Mouse (Mus musculus) small intestine, adult 2 months (tissue): ENCODE measurements around the gene Prtg. TPM values are rescaled to one million over a fixed set of nuclear protein-coding genes. Genes with fewer than 3 reads are reported as not detected.

ENCODE experiments used
- H3K27ac ChIP-seq: fragments of 200-500 bp; 2 replicates; pipeline ENCODE4 v1.5.1; 2012; ENCODE audit warnings: low read depth, low read length, control low read depth, inconsistent platforms; ENCODE audit not compliant: insufficient read depth
- H3K27me3 ChIP-seq: fragments of 200-500 bp; 2 replicates; pipeline ENCODE4 v1.6.1; 2012; ENCODE audit warnings: mild to moderate bottlenecking, moderate library complexity, low read length, inconsistent platforms; ENCODE audit not compliant: control insufficient read depth, insufficient read depth
- H3K36me3 ChIP-seq: fragments of 200-500 bp; 2 replicates; pipeline ENCODE4 v1.6.1; 2012; ENCODE audit warnings: mild to moderate bottlenecking, low read length, control low read depth, inconsistent platforms; ENCODE audit not compliant: control insufficient read depth, insufficient read depth
- H3K4me1 ChIP-seq: fragments of 200-500 bp; 2 replicates; pipeline ENCODE4 v1.6.1; 2012; ENCODE audit warnings: low read length, inconsistent platforms, mixed read lengths; ENCODE audit not compliant: control insufficient read depth, insufficient read depth, insufficient read length
- H3K4me3 ChIP-seq: fragments of 200-500 bp; 2 replicates; pipeline ENCODE4 v1.5.1; 2012; ENCODE audit warnings: low read depth, mild to moderate bottlenecking, control low read depth, inconsistent platforms, low read length, moderate library complexity
- CTCF ChIP-seq: fragments of 200-500 bp; IDR thresholded peaks from 2 replicates; pipeline ENCODE4 v1.5.1; 2012; ENCODE audit warnings: low read depth, mild to moderate bottlenecking, control low read depth, inconsistent platforms, low read length, moderate library complexity, mixed read lengths; ENCODE audit not compliant: insufficient replicate concordance, insufficient read length; ENCODE audit errors: extremely low read depth
- POLR2A ChIP-seq: fragments of 200-500 bp; IDR thresholded peaks from 2 replicates; pipeline ENCODE4 v1.6.1; 2012; ENCODE audit warnings: low read depth, mild to moderate bottlenecking, control low read depth, inconsistent platforms, low read length, moderate library complexity
- WGBS: fragments of 180-500 bp; shearing (Covaris S2); methylation state at CpG from one replicate; pipeline ENCODE4 v1.1.7; 2018; 5-methylcytosine and 5-hydroxymethylcytosine counted together
- polyA plus RNA-seq: library from polyadenylated mRNA; depleted of rRNA; stranded (reverse); fragments of >200 nt; gene quantifications from 2 replicates; pipeline ENCODE4 v1.2.3, GENCODE M21; 2012

Prtg gene
- polyA plus RNA-seq, 1 experiment = 0.01 TPM

DNA sequence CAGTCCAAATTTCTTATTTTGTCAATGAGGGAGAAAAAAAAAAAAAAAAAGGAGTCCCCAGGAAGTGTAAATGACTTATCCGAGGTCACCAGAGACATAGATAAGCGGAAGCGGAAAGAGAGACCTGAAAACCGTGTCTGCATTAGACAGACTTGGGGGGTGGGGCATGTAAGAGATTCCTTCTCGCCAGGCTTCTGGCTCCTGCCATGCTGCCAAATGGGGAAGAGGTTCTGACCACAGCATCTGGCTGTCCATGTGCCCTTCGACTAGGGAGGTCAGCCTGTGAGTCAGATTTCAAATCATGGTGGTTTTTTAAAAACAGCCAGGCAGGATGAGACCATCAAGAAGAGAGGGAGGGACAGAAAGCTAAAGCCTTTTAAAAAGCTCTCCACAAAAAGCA, 15.0 kb upstream of the Prtg start:
- no peak overlapping the region for H3K4me3 ChIP-seq
- WGBS = 29% methylated on average over 6 of the region's 6 CpGs
- no peak overlapping the region for H3K27ac ChIP-seq
- H3K36me3 ChIP-seq = no peaks in the 10 kb centered on the region
- no peaks in the 10 kb centered on the region for H3K27me3 ChIP-seq
- H3K4me1 ChIP-seq = no peaks in the 10 kb centered on the region; the same call in 1 of the 2 replicates
- TF ChIP-seq POLR2A (no peak), CTCF (no peak)

DNA sequence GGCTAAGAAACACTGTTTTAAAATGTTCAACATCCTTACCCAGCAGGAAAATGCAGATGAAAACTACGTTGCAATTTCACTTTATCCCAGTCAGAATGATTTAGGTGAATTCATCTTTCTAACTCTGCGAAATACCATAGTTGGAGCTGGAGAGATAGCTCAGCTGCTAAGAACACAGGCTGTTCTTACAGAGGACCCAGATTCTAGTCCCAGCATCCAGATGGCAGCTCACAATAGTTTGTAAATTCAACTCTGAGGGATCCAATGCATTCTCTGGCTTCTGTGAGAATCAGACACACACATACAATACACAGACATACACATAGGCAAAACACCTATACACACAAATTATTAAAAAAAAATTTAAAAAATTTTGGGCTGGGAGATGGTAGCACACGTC, 11.4 kb upstream of the Prtg start:
- TF ChIP-seq POLR2A (no peak), CTCF (no peak)
- Histone ChIP-seq H3K27ac (no peak overlapping the region), H3K4me3 (no peak overlapping the region), H3K4me1 (no peaks in the 10 kb centered on the region; the same call in none of the 2 replicates), H3K27me3 (no peaks in the 10 kb centered on the region), H3K36me3 (no peaks in the 10 kb centered on the region)
- WGBS = 73% methylated on average over 3 of the region's 3 CpGs

DNA sequence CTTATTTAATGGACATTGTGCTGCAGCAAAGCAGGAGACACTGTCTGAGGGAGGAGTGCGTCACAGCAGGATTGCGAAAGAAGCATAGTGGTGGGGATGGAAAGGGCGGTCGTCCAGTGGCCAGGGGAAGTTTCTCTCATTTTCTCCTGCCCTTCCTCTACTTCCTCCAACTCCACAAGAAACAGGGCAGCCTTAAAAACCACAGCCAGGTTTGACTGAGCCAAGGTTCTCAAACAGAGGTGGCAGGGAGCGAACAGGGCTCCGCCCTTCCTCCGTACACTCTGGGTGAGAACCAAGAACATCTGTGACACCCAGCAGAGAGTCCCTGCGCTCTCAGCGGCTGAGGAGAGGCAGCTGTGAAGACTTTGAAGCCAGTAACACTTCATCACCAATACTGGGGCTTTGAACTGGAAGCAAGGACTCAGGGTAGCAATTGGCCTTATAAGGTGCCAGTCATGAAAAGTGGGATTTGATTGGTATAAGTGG, 9.5 kb upstream of the Prtg start:
- TF ChIP-seq CTCF (no peak), POLR2A (no peak)
- H3K27ac ChIP-seq = no peak overlapping the region
- H3K4me1 ChIP-seq = no peaks in the 10 kb centered on the region; the same call in 1 of the 2 replicates
- 29% methylated on average over 9 of the region's 9 CpGs for WGBS
- H3K4me3 ChIP-seq = 0 out of 2 replicates have a peak overlapping the region, but pooled peaks have one; percentile 1
- H3K36me3 ChIP-seq = no peaks in the 10 kb centered on the region
- no peaks in the 10 kb centered on the region for H3K27me3 ChIP-seq

DNA sequence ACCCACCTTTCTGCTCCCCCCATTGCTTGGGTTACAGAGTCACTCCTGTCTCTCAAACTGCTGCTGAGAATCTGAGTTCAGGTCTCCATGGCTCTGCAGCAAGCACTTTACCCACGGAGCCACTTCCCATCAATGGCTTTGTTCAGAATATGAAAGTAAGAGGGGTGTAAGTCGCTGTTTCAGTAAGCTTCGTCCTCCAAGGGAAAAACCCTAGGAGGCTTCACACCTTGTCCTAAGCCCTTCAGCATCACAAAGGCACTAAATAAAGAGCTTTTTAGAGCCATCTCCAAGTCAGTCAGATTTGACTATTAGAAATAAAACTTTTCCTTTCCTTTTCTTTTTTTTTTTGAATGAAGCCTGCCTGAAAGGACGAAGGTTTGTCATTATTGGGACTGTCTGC, 3.4 kb upstream of the Prtg start:
- no peak overlapping the region for H3K27ac ChIP-seq
- H3K4me1 ChIP-seq = no peaks in the 10 kb centered on the region; the same call in 1 of the 2 replicates
- no peaks in the 10 kb centered on the region for H3K36me3 ChIP-seq
- TF ChIP-seq POLR2A (no peak), CTCF (no peak)
- H3K4me3 ChIP-seq = no peak overlapping the region
- peaks cover 21% of the 10 kb centered on the region for H3K27me3 ChIP-seq
- WGBS = 54% methylated on average over 4 of the region's 4 CpGs

DNA sequence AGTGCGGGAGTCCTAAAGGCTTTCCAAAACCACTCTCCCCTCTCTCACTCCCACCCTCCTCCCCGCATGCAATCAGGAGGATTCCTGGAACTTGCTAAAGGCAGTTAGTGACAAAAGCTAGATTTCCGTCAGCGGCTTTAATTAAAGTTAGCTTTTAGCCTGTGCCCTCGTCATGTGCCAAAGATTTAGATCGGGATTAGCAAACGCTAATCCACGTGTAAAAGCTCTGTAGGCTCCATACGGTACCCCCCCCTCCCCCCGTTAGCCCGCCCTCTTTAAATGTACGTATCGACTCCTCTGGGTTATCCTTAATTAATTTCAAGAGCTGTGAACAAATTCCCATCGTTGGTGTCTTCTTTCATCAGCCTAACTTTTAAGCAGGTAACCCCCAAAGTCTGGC, 528 bp upstream of the Prtg start:
- H3K4me1 ChIP-seq = no peaks in the 10 kb centered on the region
- H3K4me3 ChIP-seq = no peak overlapping the region
- WGBS = 46% methylated on average over 14 of the region's 14 CpGs
- TF ChIP-seq POLR2A (no peak), CTCF (no peak)
- H3K27ac ChIP-seq = no peak overlapping the region
- no peaks in the 10 kb centered on the region for H3K36me3 ChIP-seq
- H3K27me3 ChIP-seq = peaks cover 26% of the 10 kb centered on the region

DNA sequence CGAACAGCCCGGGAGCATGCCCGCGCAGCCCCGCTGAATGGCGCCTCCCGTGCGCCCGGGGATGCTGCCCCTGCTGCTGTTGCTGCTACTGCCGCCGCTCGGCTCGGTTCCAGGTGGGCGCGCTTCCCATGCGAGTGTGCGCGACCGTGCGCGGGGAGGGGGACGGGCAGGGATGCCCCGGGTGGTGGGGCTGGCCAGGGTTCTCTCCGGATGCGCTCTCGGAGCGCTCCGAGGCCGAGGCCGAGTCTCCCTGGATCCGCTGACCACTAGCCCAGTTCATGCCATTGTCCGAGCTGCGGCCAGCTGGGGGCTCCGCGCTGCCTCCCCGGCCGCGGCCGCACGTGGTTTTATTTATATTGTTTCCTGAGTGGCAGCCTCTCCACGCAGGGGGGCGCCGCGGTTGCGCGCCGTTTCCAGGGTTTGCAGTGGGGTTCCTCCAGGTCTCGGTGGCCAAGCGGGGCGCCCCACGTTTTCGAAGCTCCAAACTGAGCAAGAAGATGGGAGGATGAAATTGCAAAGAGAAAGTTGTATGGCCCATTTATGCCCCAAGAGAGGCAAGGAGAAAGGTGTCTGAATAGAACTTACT, 839 bp downstream of the Prtg start:
- TF ChIP-seq CTCF (no peak), POLR2A (no peak)
- Histone ChIP-seq H3K4me3 (peak overlapping the region; percentile 67), H3K36me3 (no peaks in the 10 kb centered on the region), H3K27ac (no peak overlapping the region), H3K27me3 (peaks cover 26% of the 10 kb centered on the region), H3K4me1 (no peaks in the 10 kb centered on the region)
- WGBS = 1% methylated on average over 52 of the region's 52 CpGs

DNA sequence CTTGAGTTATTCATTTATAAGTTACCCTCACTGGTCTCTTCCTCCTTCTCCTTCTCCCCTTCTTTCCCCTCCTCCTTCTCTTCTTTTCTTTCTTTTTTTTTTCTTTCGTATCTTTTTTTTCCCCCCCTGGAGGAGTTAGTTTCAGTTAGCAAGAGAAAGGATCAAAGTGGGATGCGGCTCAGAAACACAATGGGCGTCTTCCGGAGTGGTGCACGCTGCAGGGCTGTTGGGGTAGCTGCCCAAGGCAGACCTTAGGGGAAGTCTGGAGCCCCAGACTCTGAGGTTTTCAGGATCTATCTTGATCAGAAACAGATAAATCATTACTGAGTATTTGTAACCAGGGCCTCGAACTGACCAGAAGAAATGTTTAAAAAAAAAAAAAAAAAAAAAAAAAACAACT, 1.5 kb downstream of the Prtg start:
- Histone ChIP-seq H3K36me3 (no peaks in the 10 kb centered on the region), H3K4me3 (no peak overlapping the region), H3K27ac (no peak overlapping the region), H3K4me1 (no peaks in the 10 kb centered on the region), H3K27me3 (peaks cover 26% of the 10 kb centered on the region)
- WGBS = 24% methylated on average over 6 of the region's 6 CpGs
- TF ChIP-seq POLR2A (no peak), CTCF (no peak)

DNA sequence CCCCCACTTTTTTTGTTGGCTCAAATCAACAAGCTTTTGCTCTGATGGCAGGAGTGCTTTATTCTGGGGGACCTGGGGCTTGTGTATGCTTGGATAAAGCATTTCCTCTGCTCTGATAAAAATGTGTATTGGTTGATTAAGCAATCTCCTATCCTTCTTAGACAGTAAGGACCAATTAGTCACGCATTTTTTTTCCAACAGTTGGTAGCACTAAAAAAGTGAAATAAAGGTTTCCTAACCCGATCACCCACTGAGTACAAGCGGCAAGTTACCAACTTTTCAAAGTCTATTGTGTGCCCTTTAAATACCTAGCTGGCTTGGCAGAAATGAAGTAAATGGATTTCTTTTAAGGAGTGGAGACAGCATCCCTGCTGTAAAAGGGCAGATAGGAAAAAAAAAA, 1.9 kb downstream of the Prtg start:
- peaks cover 26% of the 10 kb centered on the region for H3K27me3 ChIP-seq
- TF ChIP-seq POLR2A = no peak
- TF ChIP-seq CTCF = no peak
- WGBS = 60% methylated on average over 3 of the region's 3 CpGs
- no peaks in the 10 kb centered on the region for H3K4me1 ChIP-seq
- H3K27ac ChIP-seq = no peak overlapping the region
- H3K4me3 ChIP-seq = no peak overlapping the region
- no peaks in the 10 kb centered on the region for H3K36me3 ChIP-seq
